Mouse (Mus musculus) small intestine, adult 2 months (tissue): Measurements from ENCODE around the gene Npnt.

ENCODE experiments used
- CTCF ChIP-seq: fragments of 200-500 bp; IDR thresholded peaks from 2 replicates; pipeline ENCODE4 v1.5.1; 2012; ENCODE audit warnings: low read depth, mild to moderate bottlenecking, control low read depth, inconsistent platforms, low read length, moderate library complexity, mixed read lengths; ENCODE audit not compliant: insufficient replicate concordance, insufficient read length; ENCODE audit errors: extremely low read depth
- POLR2A ChIP-seq: fragments of 200-500 bp; IDR thresholded peaks from 2 replicates; pipeline ENCODE4 v1.6.1; 2012; ENCODE audit warnings: low read depth, mild to moderate bottlenecking, control low read depth, inconsistent platforms, low read length, moderate library complexity

GRCm38 (mm10) chr3:132851417-132851816, 98.7 kb downstream of the Npnt start:
- TF ChIP-seq CTCF (no peak), POLR2A (no peak)
